Mouse (Mus musculus) heart, adult 2 months (tissue): ENCODE data around the gene Bod1l. TPM values are rescaled to one million over a fixed set of nuclear protein-coding genes. Genes with fewer than 3 reads are reported as not detected.

Source experiments
- DNase-seq, 2 experiments: peaks; one replicate each; pipeline ENCODE4 v3.0.0; 2021
- H3K27ac ChIP-seq: fragments of 200-600 bp; 2 replicates; pipeline ENCODE4 v1.8.1; 2022
- H3K27me3 ChIP-seq: fragments of 200-500 bp; 2 replicates; pipeline ENCODE4 v1.6.1; 2012; ENCODE audit warnings: mild to moderate bottlenecking, low read length, inconsistent platforms, mixed read lengths; ENCODE audit not compliant: control insufficient read depth, insufficient read depth
- H3K36me3 ChIP-seq: fragments of 200-500 bp; 2 replicates; pipeline ENCODE4 v1.6.1; 2012; ENCODE audit warnings: low read length, inconsistent platforms; ENCODE audit not compliant: control insufficient read depth, insufficient read depth
- H3K4me1 ChIP-seq: fragments of 200-500 bp; 2 replicates; pipeline ENCODE4 v1.6.1; 2011; ENCODE audit warnings: low read length; ENCODE audit not compliant: control insufficient read depth, insufficient read depth
- H3K4me3 ChIP-seq: fragments of 200-600 bp; 2 replicates; pipeline ENCODE4 v1.8.1; 2022
- H3K79me2 ChIP-seq: fragments of 200-500 bp; replicated peaks from 2 replicates; pipeline ENCODE4 v1.6.1; 2012; ENCODE audit warnings: mild to moderate bottlenecking, inconsistent platforms, low read length, moderate library complexity, mixed read lengths; ENCODE audit not compliant: control insufficient read depth, insufficient read depth
- H3K9ac ChIP-seq: fragments of 200-500 bp; 2 replicates; pipeline ENCODE4 v1.6.1; 2012; ENCODE audit warnings: low read depth, mild to moderate bottlenecking, control low read depth, inconsistent platforms, low read length, mixed read lengths
- CTCF ChIP-seq: fragments of 200-600 bp; IDR thresholded peaks from 2 replicates; pipeline ENCODE4 v1.8.1; 2022; ENCODE audit warnings: antibody characterized with exemption, mild to moderate bottlenecking, moderate library complexity
- EP300 ChIP-seq: fragments of 200-500 bp; IDR thresholded peaks from 2 replicates; pipeline ENCODE4 v1.6.1; 2011; ENCODE audit warnings: low read depth, low read length, control low read depth; ENCODE audit not compliant: insufficient read depth
- POLR2A ChIP-seq: fragments of 200-500 bp; IDR thresholded peaks from 2 replicates; pipeline ENCODE4 v1.6.1; 2011; ENCODE audit warnings: mild to moderate bottlenecking, low read depth, low read length, control low read depth; ENCODE audit not compliant: insufficient read depth
- WGBS: fragments of 180-500 bp; shearing (Covaris S2); methylation state at CpG from one replicate; pipeline ENCODE4 v1.1.7; 2018; 5-methylcytosine and 5-hydroxymethylcytosine counted together
- intact Hi-C: fragments of 180-260 bp; cut with DNase I; formaldehyde crosslinking; loops from one replicate; pipeline ENCODE4 v1.15.1; 2025
- polyA plus RNA-seq: library from polyadenylated mRNA; depleted of rRNA; stranded (reverse); fragments of >200 nt; gene quantifications from 2 replicates; pipeline ENCODE4 v1.2.3, GENCODE M21; 2012
- total RNA-seq, 2 experiments: library from RNA; stranded (reverse); gene quantifications; 2 replicates each; pipeline ENCODE4 v1.2.3; 2021

Gene Bod1l
- total and polyA plus RNA-seq, 3 experiments, result 2.8 to 18.8 (median 17.8) TPM

GRCm38 (mm10) chr5:41775273-41775672, 68.8 kb downstream of the Bod1l start:
- Histone ChIP-seq H3K4me1 (no peaks in the 10 kb centered on the region), H3K27me3 (no peaks in the 10 kb centered on the region), H3K4me3 (no peak overlapping the region), H3K36me3 (no peaks in the 10 kb centered on the region), H3K9ac (no peak overlapping the region), H3K27ac (no peak overlapping the region), H3K79me2 (no peaks in the 10 kb centered on the region)
- DNase-seq, result no peak
- 77% methylated on average over 3 of the region's 3 CpGs for WGBS
- no peak for TF ChIP-seq POLR2A
- TF ChIP-seq EP300, result no peak
- no peak for TF ChIP-seq CTCF
- intact Hi-C loops, result no loop called here

- intact Hi-C loops, result loop anchor here (1.0 kb wide), 1 partner anchor 643 kb away; no protein-coding TSS in a partner anchor
- no peaks in the 10 kb centered on the region for H3K36me3 ChIP-seq
- WGBS, result 3% methylated on average over 21 of the region's 21 CpGs
- peaks cover 4% of the 10 kb centered on the region; the same call in 1 of the 2 replicates for H3K4me1 ChIP-seq
- H3K79me2 ChIP-seq, result no peaks in the 10 kb centered on the region
- TF ChIP-seq EP300 (peak; percentile 78; the same call in 1 of the 2 replicates), CTCF (no peak; the same call in 1 of the 2 replicates), POLR2A (no peak)
- peak; percentile 80 to 89 for DNase-seq
- H3K27me3 ChIP-seq, result peaks cover 15% of the 10 kb centered on the region
- no peak overlapping the region for H3K9ac ChIP-seq
- H3K27ac ChIP-seq, result no peak overlapping the region
- peak overlapping the region; percentile 42 for H3K4me3 ChIP-seq
These were observed 75.6 kb downstream of the Bod1l start for GRCm38 (mm10) chr5:41768382-41769040.

- H3K9ac ChIP-seq, result no peak overlapping the region
- peak in 1 of 2 experiments; percentile 31 for DNase-seq
- no peaks in the 10 kb centered on the region for H3K36me3 ChIP-seq
- no peak overlapping the region for H3K27ac ChIP-seq
- no peak for TF ChIP-seq EP300
- TF ChIP-seq POLR2A, result no peak
- TF ChIP-seq CTCF, result no peak
- peaks cover 22% of the 10 kb centered on the region for H3K27me3 ChIP-seq
- intact Hi-C loops, result loop anchor here (1.0 kb wide), 1 partner anchor 642 kb away; no protein-coding TSS in a partner anchor
- WGBS, result 7% methylated on average over 33 of the region's 33 CpGs
- H3K4me3 ChIP-seq, result peak overlapping the region; percentile 42
- H3K79me2 ChIP-seq, result no peaks in the 10 kb centered on the region
- peaks cover 4% of the 10 kb centered on the region; the same call in 1 of the 2 replicates for H3K4me1 ChIP-seq
These were observed 76.6 kb downstream of the Bod1l start for GRCm38 (mm10) chr5:41767296-41768200.

GRCm38 (mm10) chr5:41766406-41767010, 77.6 kb downstream of the Bod1l start:
- 5% methylated on average over 27 of the region's 27 CpGs for WGBS
- intact Hi-C loops, result no loop called here

GRCm38 (mm10) chr5:41765626-41766405, 78.3 kb downstream of the Bod1l start:
- Histone ChIP-seq H3K27ac (no peak overlapping the region), H3K79me2 (no peaks in the 10 kb centered on the region), H3K27me3 (peaks cover 30% of the 10 kb centered on the region), H3K4me1 (peaks cover 4% of the 10 kb centered on the region; the same call in 1 of the 2 replicates), H3K36me3 (no peaks in the 10 kb centered on the region), H3K9ac (no peak overlapping the region), H3K4me3 (no peak overlapping the region)
- TF ChIP-seq EP300 (no peak), CTCF (no peak), POLR2A (no peak)
- intact Hi-C loops, result no loop called here
- 8% methylated on average over 14 of the region's 14 CpGs for WGBS
- no peak for DNase-seq

More at GRCm38 (mm10) chr5:41766406-41767010, 77.6 kb downstream of the Bod1l start:
- Histone ChIP-seq H3K27me3 (peaks cover 28% of the 10 kb centered on the region), H3K36me3 (no peaks in the 10 kb centered on the region), H3K9ac (no peak overlapping the region), H3K4me1 (peaks cover 4% of the 10 kb centered on the region; the same call in 1 of the 2 replicates), H3K27ac (no peak overlapping the region), H3K79me2 (no peaks in the 10 kb centered on the region), H3K4me3 (no peak overlapping the region)
- TF ChIP-seq POLR2A (no peak), EP300 (no peak), CTCF (no peak)
- no peak for DNase-seq
